Mouse (Mus musculus) MEL (cell line): ENCODE measurements at regions not wholly inside any gene's neighbourhood (a gene's known extent, or its start where the extent isn't known, plus 50 kb on each side); places are given as distances from the start of the nearest gene placed in this dataset.

ENCODE experiments used
- DNase-seq: peaks from one replicate; pipeline ENCODE4 v3.0.0; 2011; ENCODE audit warnings: low read depth, low spot score
- H3K27ac ChIP-seq: 2 replicates; pipeline ENCODE4 v1.5.1; 2012; ENCODE audit warnings: low read depth, mild to moderate bottlenecking, control low read depth, low read length, moderate library complexity; ENCODE audit not compliant: control insufficient read depth
- H3K27me3 ChIP-seq, 2 experiments: fragments of 150-350 bp in 1 of 2; sonication (generic) in 1 of 2; 2 replicates each; pipeline ENCODE4 v1.6.1; 2012; ENCODE audit warnings: low read length in 2 of 2, mild to moderate bottlenecking in 2 of 2, improper control_type of control experiment in 1 of 2, moderate library complexity in 1 of 2; ENCODE audit not compliant: insufficient read depth in 2 of 2, control insufficient read depth in 1 of 2
- H3K36me3 ChIP-seq, 2 experiments: 2 replicates each; pipeline ENCODE4 v1.6.1; 2012 to 2014; ENCODE audit warnings: low read length in 2 of 2, improper control_type of control experiment in 1 of 2, inconsistent platforms in 1 of 2, mild to moderate bottlenecking in 1 of 2; ENCODE audit not compliant: insufficient read depth in 2 of 2, control insufficient read depth in 1 of 2
- H3K4me1 ChIP-seq, 2 experiments: fragments of 150-350 bp in 1 of 2; sonication (generic) in 1 of 2; 2 replicates each; pipeline ENCODE4 v1.6.1; 2012; ENCODE audit warnings: low read length in 2 of 2, improper control_type of control experiment in 1 of 2, mild to moderate bottlenecking in 1 of 2; ENCODE audit not compliant: insufficient read depth in 2 of 2, control insufficient read depth in 1 of 2
- H3K4me3 ChIP-seq, 2 experiments: fragments of 150-350 bp in 1 of 2; sonication (generic) in 1 of 2; 2 replicates each; pipeline ENCODE4 v1.5.1; 2012; ENCODE audit warnings: low read depth in 2 of 2, low read length in 2 of 2, mild to moderate bottlenecking in 2 of 2, moderate library complexity in 2 of 2, control low read depth in 1 of 2, improper control_type of control experiment in 1 of 2; ENCODE audit not compliant: control insufficient read depth in 1 of 2, insufficient read depth in 1 of 2
- H3K79me2 ChIP-seq: 2 replicates; pipeline ENCODE4 v1.6.1; 2012; ENCODE audit warnings: mild to moderate bottlenecking, low read length, moderate library complexity; ENCODE audit not compliant: control insufficient read depth, poor library complexity, insufficient read depth
- H3K9ac ChIP-seq: 2 replicates; pipeline ENCODE4 v1.6.1; 2012; ENCODE audit warnings: low read depth, mild to moderate bottlenecking, control low read depth, low read length, moderate library complexity; ENCODE audit not compliant: control insufficient read depth, poor library complexity, severe bottlenecking
- H3K9me3 ChIP-seq: fragments of 150-350 bp; sonication (generic); replicated peaks from 2 replicates; pipeline ENCODE4 v1.6.1; 2012; ENCODE audit warnings: mild to moderate bottlenecking, low read length, improper control_type of control experiment, moderate library complexity; ENCODE audit not compliant: insufficient read depth
- BHLHE40 ChIP-seq: IDR thresholded peaks from 2 replicates; pipeline ENCODE4 v1.6.1; 2012; ENCODE audit warnings: low read depth, mild to moderate bottlenecking, inconsistent platforms, low read length, improper control_type of control experiment, borderline replicate concordance
- CHD2 ChIP-seq: IDR thresholded peaks from 2 replicates; pipeline ENCODE4 v1.6.1; 2011; ENCODE audit warnings: low read length, improper control_type of control experiment
- CTCF ChIP-seq, 3 experiments: IDR thresholded peaks in 2 of 3; conservative IDR thresholded peaks in 1 of 3; 2 replicates each; pipeline ENCODE4 v1.5.1; 2011 to 2012; ENCODE audit warnings: low read length in 3 of 3, low read depth in 2 of 3, mild to moderate bottlenecking in 2 of 3, improper control_type of control experiment in 1 of 3, inconsistent platforms in 1 of 3, mixed read lengths in 1 of 3, moderate library complexity in 1 of 3; ENCODE audit not compliant: control insufficient read depth in 1 of 3, insufficient read depth in 1 of 3, poor library complexity in 1 of 3, severe bottlenecking in 1 of 3
- E2F4 ChIP-seq: IDR thresholded peaks from 2 replicates; pipeline ENCODE4 v1.6.1; 2011; ENCODE audit warnings: low read depth, low read length, improper control_type of control experiment, borderline replicate concordance
- ELF1 ChIP-seq: IDR thresholded peaks from 2 replicates; pipeline ENCODE4 v1.6.1; 2014; ENCODE audit warnings: low read depth, mild to moderate bottlenecking, inconsistent platforms, low read length, improper control_type of control experiment, moderate library complexity
- ETS1 ChIP-seq: IDR thresholded peaks from 2 replicates; pipeline ENCODE4 v1.6.1; 2012; ENCODE audit warnings: low read depth, mild to moderate bottlenecking, inconsistent platforms, low read length, improper control_type of control experiment, moderate library complexity
- GABPA ChIP-seq: IDR thresholded peaks from 2 replicates; pipeline ENCODE4 v1.6.1; 2012; ENCODE audit warnings: low read depth, mild to moderate bottlenecking, inconsistent platforms, low read length, improper control_type of control experiment, moderate library complexity
- GATA1 ChIP-seq: IDR thresholded peaks from 2 replicates; pipeline ENCODE4 v1.6.1; 2011; ENCODE audit warnings: low read depth, low read length, improper control_type of control experiment
- HCFC1 ChIP-seq: IDR thresholded peaks from 2 replicates; pipeline ENCODE4 v1.6.1; 2012; ENCODE audit warnings: low read depth, mild to moderate bottlenecking, inconsistent platforms, low read length, improper control_type of control experiment, moderate library complexity
- JUND ChIP-seq: IDR thresholded peaks from 2 replicates; pipeline ENCODE4 v1.6.1; 2011; ENCODE audit warnings: low read depth, mild to moderate bottlenecking, improper control_type of control experiment, low read length
- MAFK ChIP-seq: IDR thresholded peaks from 2 replicates; pipeline ENCODE4 v1.6.1; 2011; ENCODE audit warnings: low read depth, mild to moderate bottlenecking, low read length, improper control_type of control experiment, borderline replicate concordance
- MAX ChIP-seq: IDR thresholded peaks from 2 replicates; pipeline ENCODE4 v1.6.1; 2011; ENCODE audit warnings: low read length, improper control_type of control experiment
- MAZ ChIP-seq: IDR thresholded peaks from 2 replicates; pipeline ENCODE4 v1.6.1; 2012; ENCODE audit warnings: low read depth, mild to moderate bottlenecking, inconsistent platforms, low read length, improper control_type of control experiment
- MYB ChIP-seq: IDR thresholded peaks from 2 replicates; pipeline ENCODE4 v1.6.1; 2011; ENCODE audit warnings: mild to moderate bottlenecking, low read depth, low read length, improper control_type of control experiment
- NELFE ChIP-seq: IDR thresholded peaks from 2 replicates; pipeline ENCODE4 v1.6.1; 2011; ENCODE audit warnings: low read depth, low read length, improper control_type of control experiment
- NRF1 ChIP-seq: IDR thresholded peaks from 2 replicates; pipeline ENCODE4 v1.6.1; 2014; ENCODE audit warnings: low read depth, mild to moderate bottlenecking, inconsistent platforms, low read length, improper control_type of control experiment, moderate library complexity; ENCODE audit not compliant: poor library complexity, insufficient read depth, severe bottlenecking
- POLR2AphosphoS2 ChIP-seq: IDR thresholded peaks from 2 replicates; pipeline ENCODE4 v1.6.1; 2011; ENCODE audit warnings: low read length, improper control_type of control experiment
- RCOR1 ChIP-seq: IDR thresholded peaks from 2 replicates; pipeline ENCODE4 v1.6.1; 2012; ENCODE audit warnings: low read depth, mild to moderate bottlenecking, inconsistent platforms, low read length, improper control_type of control experiment
- SIN3A ChIP-seq: IDR thresholded peaks from 2 replicates; pipeline ENCODE4 v1.6.1; 2012; ENCODE audit warnings: low read length, improper control_type of control experiment, inconsistent platforms
- SMC3 ChIP-seq: IDR thresholded peaks from 2 replicates; pipeline ENCODE4 v1.6.1; 2011; ENCODE audit warnings: low read depth, low read length, improper control_type of control experiment
- TBP ChIP-seq: IDR thresholded peaks from 2 replicates; pipeline ENCODE4 v1.8.0; 2011; ENCODE audit warnings: low read depth, low read length, improper control_type of control experiment
- USF1 ChIP-seq: IDR thresholded peaks from 2 replicates; pipeline ENCODE4 v1.6.1; 2014; ENCODE audit warnings: low read depth, mild to moderate bottlenecking, inconsistent platforms, low read length, improper control_type of control experiment, moderate library complexity
- USF2 ChIP-seq, 2 experiments: IDR thresholded peaks; 2 replicates each; pipeline ENCODE4 v1.6.1; 2011 to 2012; ENCODE audit warnings: improper control_type of control experiment in 2 of 2, low read length in 2 of 2, borderline replicate concordance in 1 of 2, inconsistent platforms in 1 of 2, low read depth in 1 of 2, mild to moderate bottlenecking in 1 of 2; ENCODE audit not compliant: insufficient read depth in 1 of 2
- ZC3H11A ChIP-seq: IDR thresholded peaks from 2 replicates; pipeline ENCODE4 v1.6.1; 2012; ENCODE audit warnings: low read depth, mild to moderate bottlenecking, inconsistent platforms, low read length, improper control_type of control experiment
- ZKSCAN1 ChIP-seq: IDR thresholded peaks from 2 replicates; pipeline ENCODE4 v1.6.1; 2012; ENCODE audit warnings: low read depth, mild to moderate bottlenecking, inconsistent platforms, low read length, improper control_type of control experiment, moderate library complexity
- ZMIZ1 ChIP-seq: IDR thresholded peaks from 2 replicates; pipeline ENCODE4 v1.6.1; 2012; ENCODE audit warnings: low read depth, mild to moderate bottlenecking, inconsistent platforms, low read length, improper control_type of control experiment, moderate library complexity

GRCm38 (mm10) chr16:79986746-79987145, 895.8 kb upstream of the Tmprss15 start:
- no peak overlapping the region for H3K4me3 ChIP-seq
- no peak for DNase-seq
- no peaks in the 10 kb centered on the region for H3K27me3 ChIP-seq
- H3K4me1 ChIP-seq, result no peaks in the 10 kb centered on the region
- TF ChIP-seq ZKSCAN1 (no peak), JUND (no peak), ETS1 (no peak), USF1 (no peak), ELF1 (no peak), MAZ (no peak), ZMIZ1 (no peak), CTCF (IDR thresholded peaks at IDR 0.05 in 2 of 3, conservative IDR thresholded peaks at IDR 0.05 in 1 of 3; ENCODE audit: control insufficient read depth in 1 of 3, insufficient read depth in 1 of 3, low read depth in 2 of 3, low read length in 3 of 3, poor library complexity in 1 of 3, severe bottlenecking in 1 of 3) (no peak), E2F4 (no peak), MAX (no peak), NELFE (no peak), SMC3 (no peak), NRF1 (no peak), USF2 (IDR thresholded peaks at IDR 0.05; ENCODE audit: borderline replicate concordance in 1 of 2, insufficient read depth in 1 of 2, low read depth in 1 of 2, low read length in 2 of 2) (no peak), HCFC1 (no peak), GATA1 (no peak), MAFK (no peak), MYB (no peak), CHD2 (no peak), SIN3A (no peak)
- no peaks in the 10 kb centered on the region for H3K36me3 ChIP-seq
- no peaks in the 10 kb centered on the region for H3K79me2 ChIP-seq
- H3K27ac ChIP-seq, result no peak overlapping the region
- no peak overlapping the region for H3K9ac ChIP-seq
- no peaks in the 10 kb centered on the region for H3K9me3 ChIP-seq

- no peaks in the 10 kb centered on the region for H3K9me3 ChIP-seq
Measured at GRCm38 (mm10) chr16:79972146-79972545, 881.2 kb upstream of the Tmprss15 start.

More at GRCm38 (mm10) chr16:79972146-79972545, 881.2 kb upstream of the Tmprss15 start:
- H3K4me3 ChIP-seq, result no peak overlapping the region
- no peaks in the 10 kb centered on the region for H3K79me2 ChIP-seq
- DNase-seq, result no peak
- no peak overlapping the region for H3K27ac ChIP-seq
- no peaks in the 10 kb centered on the region for H3K36me3 ChIP-seq
- H3K9ac ChIP-seq, result no peak overlapping the region
- TF ChIP-seq HCFC1 (no peak), TBP (no peak), RCOR1 (no peak), BHLHE40 (no peak), GABPA (no peak), SMC3 (no peak), ZMIZ1 (no peak), MAFK (no peak), JUND (no peak), USF2 (IDR thresholded peaks at IDR 0.05; ENCODE audit: borderline replicate concordance in 1 of 2, insufficient read depth in 1 of 2, low read depth in 1 of 2, low read length in 2 of 2) (no peak), POLR2AphosphoS2 (no peak), NRF1 (no peak), ZC3H11A (no peak)
- no peaks in the 10 kb centered on the region for H3K4me1 ChIP-seq
- no peaks in the 10 kb centered on the region for H3K27me3 ChIP-seq
